ENCODE assay signal across 33 mouse cellular contexts in the genomic region with DNA sequence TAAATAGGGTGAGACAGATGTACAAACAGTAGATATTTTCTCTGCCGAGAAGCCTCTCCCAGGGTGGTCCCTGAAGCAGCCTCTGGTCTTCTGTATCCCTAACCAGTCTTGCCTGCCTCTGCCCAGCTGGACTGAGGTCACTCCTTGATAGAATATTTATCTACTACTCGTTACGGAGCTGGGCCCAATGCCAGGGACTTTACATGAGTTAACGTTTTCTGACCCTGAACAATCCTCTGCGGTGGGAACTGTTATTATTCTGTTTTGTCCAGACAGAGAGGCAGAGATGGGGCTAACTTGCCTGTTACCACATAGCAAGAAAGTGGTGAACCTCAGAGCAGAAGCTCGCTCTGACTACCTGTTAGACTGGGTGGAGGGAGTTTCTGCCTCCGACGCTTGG. TPM values are rescaled to one million over a fixed set of nuclear protein-coding genes. Genes with fewer than 3 reads are reported as not detected.
DNase-seq lines count a peak whose midpoint lies in the region; ATAC-seq and TF ChIP-seq lines count a peak whose summit lies in the region.
"Had no signal": no experiment of that assay in that cellular context is flagged by ENCODE, and none has a peak within 500 bp of the region (broad histone marks: within the 10 kb centered on the region; RNA-seq: fewer than 3 reads in every experiment).

No protein-coding gene starts in this region.

- no peak overlapping the region for H3K4me3 ChIP-seq in intestine, embryonic 15.5 days (replicated peaks)
- H3K4me3 ChIP-seq in intestine, postnatal 0 days (ENCODE audit: low read depth, low read length), result no peak overlapping the region
- no peak overlapping the region for H3K4me3 ChIP-seq in midbrain, embryonic 13.5 days (replicated peaks)
- H3K4me3 ChIP-seq: embryonic facial prominence, embryonic 12.5 days; forebrain, embryonic 15.5 days; gastrocnemius, adult 2 months; hindbrain, embryonic 15.5 days; limb, embryonic 10.5 days; limb, embryonic 15.5 days; liver, embryonic 13.5 days; midbrain, embryonic 15.5 days; neural tube, embryonic 15.5 days had no signal

- no peaks in the 10 kb centered on the region for H3K27me3 ChIP-seq in intestine, embryonic 15.5 days (replicated peaks)
- H3K27me3 ChIP-seq in intestine, postnatal 0 days (replicated peaks; ENCODE audit: control insufficient read depth, insufficient read depth, low read length), result no peaks in the 10 kb centered on the region
- H3K27me3 ChIP-seq in midbrain, embryonic 13.5 days, result no peaks in the 10 kb centered on the region
- H3K27me3 ChIP-seq: hindbrain, embryonic 15.5 days; liver, embryonic 13.5 days; midbrain, embryonic 15.5 days had no signal

- no peak overlapping the region for H3K9ac ChIP-seq in intestine, embryonic 15.5 days
- H3K9ac ChIP-seq in intestine, postnatal 0 days (ENCODE audit: low read depth, low read length), result no peak overlapping the region
- no peak overlapping the region for H3K9ac ChIP-seq in midbrain, embryonic 13.5 days (replicated peaks)
- H3K9ac ChIP-seq: embryonic facial prominence, embryonic 12.5 days; forebrain, embryonic 15.5 days; hindbrain, embryonic 15.5 days; limb, embryonic 15.5 days; liver, embryonic 13.5 days; midbrain, embryonic 15.5 days; neural tube, embryonic 15.5 days had no signal

- H3K36me3 ChIP-seq in intestine, embryonic 15.5 days, result no peaks in the 10 kb centered on the region
- no peaks in the 10 kb centered on the region for H3K36me3 ChIP-seq in intestine, postnatal 0 days (ENCODE audit: control insufficient read depth, insufficient read depth)
- no peaks in the 10 kb centered on the region for H3K36me3 ChIP-seq in midbrain, embryonic 13.5 days
- H3K36me3 ChIP-seq: embryonic facial prominence, embryonic 12.5 days; forebrain, embryonic 15.5 days; G1E; hindbrain, embryonic 15.5 days; limb, embryonic 10.5 days; limb, embryonic 15.5 days; liver, embryonic 13.5 days; midbrain, embryonic 15.5 days; neural tube, embryonic 15.5 days had no signal

- WGBS in intestine, embryonic 15.5 days, result 32% methylated on average over 8 of the region's 8 CpGs
- WGBS in intestine, postnatal 0 days, result 38% methylated on average over 8 of the region's 8 CpGs
- WGBS in midbrain, embryonic 13.5 days, result 67% methylated on average over 8 of the region's 8 CpGs

- no peak overlapping the region for H3K4me2 ChIP-seq in intestine, embryonic 15.5 days (replicated peaks)
- H3K4me2 ChIP-seq in intestine, postnatal 0 days (replicated peaks; ENCODE audit: low read depth), result no peak overlapping the region
- H3K4me2 ChIP-seq in midbrain, embryonic 13.5 days (replicated peaks), result no peak overlapping the region
- H3K4me2 ChIP-seq: embryonic facial prominence, embryonic 12.5 days; forebrain, embryonic 15.5 days; heart, embryonic 11.5 days; hindbrain, embryonic 15.5 days; limb, embryonic 15.5 days; liver, embryonic 13.5 days; midbrain, embryonic 15.5 days; neural tube, embryonic 15.5 days had no signal

- H3K27ac ChIP-seq in intestine, embryonic 15.5 days, result no peak overlapping the region
- no peak overlapping the region for H3K27ac ChIP-seq in intestine, postnatal 0 days (ENCODE audit: low read depth, low read length)
- H3K27ac ChIP-seq in midbrain, embryonic 13.5 days, result no peak overlapping the region
- H3K27ac ChIP-seq: embryonic facial prominence, embryonic 12.5 days; forebrain, embryonic 15.5 days; gastrocnemius, adult 2 months; hindbrain, embryonic 15.5 days; kidney, postnatal 0 days; limb, embryonic 10.5 days; limb, embryonic 15.5 days; liver, embryonic 13.5 days; midbrain, embryonic 15.5 days; neural tube, embryonic 15.5 days had no signal

- H3K4me1 ChIP-seq in intestine, embryonic 15.5 days (replicated peaks), result peaks cover 7% of the 10 kb centered on the region
- no peaks in the 10 kb centered on the region; the same call in 1 of the 2 replicates for H3K4me1 ChIP-seq in intestine, postnatal 0 days (replicated peaks; ENCODE audit: control insufficient read depth, insufficient read depth, low read length)
- H3K4me1 ChIP-seq in midbrain, embryonic 13.5 days (replicated peaks), result peaks cover 11% of the 10 kb centered on the region
- H3K4me1 ChIP-seq: embryonic facial prominence, embryonic 12.5 days; liver, embryonic 13.5 days had no signal

- no peaks in the 10 kb centered on the region for H3K9me3 ChIP-seq in intestine, embryonic 15.5 days
- H3K9me3 ChIP-seq in intestine, postnatal 0 days (ENCODE audit: control insufficient read depth), result no peaks in the 10 kb centered on the region
- H3K9me3 ChIP-seq in midbrain, embryonic 13.5 days, result no peaks in the 10 kb centered on the region
- H3K9me3 ChIP-seq: embryonic facial prominence, embryonic 12.5 days; forebrain, embryonic 15.5 days; hindbrain, embryonic 15.5 days; limb, embryonic 10.5 days; limb, embryonic 15.5 days; liver, embryonic 13.5 days; midbrain, embryonic 15.5 days; neural tube, embryonic 15.5 days had no signal

- DNase-seq in testis, postnatal 10 days (ENCODE audit: low spot score), result peak; percentile 59
- no peak for DNase-seq in testis, postnatal 14 days (ENCODE audit: low spot score)
- peak; percentile 81 for DNase-seq in adrenal gland, postnatal 14 days
- DNase-seq in layer of hippocampus, postnatal 36 days, result no peak
- DNase-seq: cerebellum, adult 8-10 months; embryo, embryonic 11 days; gastrocnemius, adult 2 months; gastrocnemius, postnatal 36 days; heart, adult 18-20 months; kidney, adult 8-10 months; liver, embryonic 13.5 days; lung, adult 18-20 months; lung, postnatal 10 days; thymus, postnatal 14 days had no signal

- ATAC-seq in intestine, embryonic 15.5 days, result 0 out of 2 replicates have a peak, but pooled peaks have one; percentile 16
- no peak for ATAC-seq in intestine, postnatal 0 days
- ATAC-seq in midbrain, embryonic 13.5 days, result no peak
- ATAC-seq: forebrain, embryonic 15.5 days; inflammation-experienced regulatory T-cells, adult 6 months; midbrain, embryonic 15.5 days had no signal

- TF ChIP-seq CTCF in intestine, postnatal 0 days (IDR thresholded peaks at IDR 0.05; ENCODE audit: low read depth), result no peak

RNA-seq across cellular contexts. Expression of a gene that starts 15.5 kb away (rescaled TPM):
- polyA plus RNA-seq in intestine, embryonic 15.5 days (2015; fragmentation: Nextera tagmentation; extraction: Ambion mirVana), result 0.68 and 0.89 TPM in 2 replicates
- polyA plus RNA-seq in intestine, postnatal 0 days (2015; fragmentation: Nextera tagmentation; extraction: Ambion mirVana), result 1.3 and 1.6 TPM in 2 replicates
- 0.37 and 0.49 TPM in 2 replicates for total RNA-seq in adrenal gland, postnatal 14 days (2021)
- 0.09 TPM in 1 of 2 replicates, not detected in the other for polyA plus RNA-seq in midbrain, embryonic 13.5 days (2015; fragmentation: Nextera tagmentation; extraction: Ambion mirVana)
- not detected for total RNA-seq in layer of hippocampus, postnatal 36 days (2021)
- total RNA-seq: gastrocnemius, adult 2 months; hematopoietic stem cell, adult 5-6 weeks; left cerebral cortex, postnatal 10 days had no signal
- polyA plus RNA-seq: forebrain, embryonic 15.5 days; G1E; inflammation-experienced regulatory T-cells, adult 6 months had no signal

RNA-seq across cellular contexts. Expression of a gene that starts 19.6 kb away (rescaled TPM):
- 0.16 TPM in 1 of 2 replicates, not detected in the other for polyA plus RNA-seq in intestine, embryonic 15.5 days (2015; fragmentation: Nextera tagmentation; extraction: Ambion mirVana)
- 0.13 and 0.26 TPM in 2 replicates for polyA plus RNA-seq in intestine, postnatal 0 days (2015; fragmentation: Nextera tagmentation; extraction: Ambion mirVana)
- total RNA-seq in adrenal gland, postnatal 14 days (2021), result not detected in 2 replicates
- 0.11 TPM in 1 of 2 replicates, not detected in the other for polyA plus RNA-seq in midbrain, embryonic 13.5 days (2015; fragmentation: Nextera tagmentation; extraction: Ambion mirVana)
- under 1 TPM in 1 of 2 experiments, not detected in 1; 0.25 TPM for total RNA-seq in layer of hippocampus, postnatal 36 days (2021)
- total RNA-seq: adrenal gland, postnatal 4 days; gastrocnemius, adult 2 months; gastrocnemius, postnatal 36 days; heart, adult 18-20 months; hematopoietic stem cell, adult 5-6 weeks; left cerebral cortex, postnatal 10 days had no signal
- polyA plus RNA-seq: embryonic facial prominence, embryonic 12.5 days; forebrain, embryonic 15.5 days; G1E; heart, embryonic 11.5 days; hindbrain, embryonic 15.5 days; inflammation-experienced regulatory T-cells, adult 6 months; limb, embryonic 10.5 days; liver, embryonic 13.5 days; neural tube, embryonic 15.5 days; stomach, embryonic 14.5 days; testis, adult 2 months had no signal

RNA-seq across cellular contexts. Expression of a gene that starts 42.8 kb away (rescaled TPM):
- 4.1 and 4.2 TPM in 2 replicates for polyA plus RNA-seq in intestine, embryonic 15.5 days (2015; fragmentation: Nextera tagmentation; extraction: Ambion mirVana)
- polyA plus RNA-seq in intestine, postnatal 0 days (2015; fragmentation: Nextera tagmentation; extraction: Ambion mirVana), result 0.68 and 1.3 TPM in 2 replicates
- total RNA-seq in adrenal gland, postnatal 14 days (2021), result 0.26 TPM in 1 of 2 replicates, not detected in the other
- polyA plus RNA-seq in midbrain, embryonic 13.5 days (2015; fragmentation: Nextera tagmentation; extraction: Ambion mirVana), result 0.22 and 0.32 TPM in 2 replicates
- under 1 TPM; 0.30 to 0.50 TPM for total RNA-seq in layer of hippocampus, postnatal 36 days (2021)
- total RNA-seq: G1E; gastrocnemius, adult 2 months; gastrocnemius, postnatal 36 days had no signal
- polyA plus RNA-seq: forebrain, embryonic 15.5 days; G1E; midbrain, embryonic 15.5 days; neural tube, embryonic 15.5 days had no signal

RNA-seq across cellular contexts. Expression of a gene that starts 59.7 kb away (rescaled TPM):
- 20.0 and 21.0 TPM in 2 replicates for polyA plus RNA-seq in intestine, embryonic 15.5 days (2015; fragmentation: Nextera tagmentation; extraction: Ambion mirVana)
- 11.4 and 13.8 TPM in 2 replicates for polyA plus RNA-seq in intestine, postnatal 0 days (2015; fragmentation: Nextera tagmentation; extraction: Ambion mirVana)
- total RNA-seq in adrenal gland, postnatal 14 days (2021), result 10.0 and 13.2 TPM in 2 replicates
- 17.8 and 17.9 TPM in 2 replicates for polyA plus RNA-seq in midbrain, embryonic 13.5 days (2015; fragmentation: Nextera tagmentation; extraction: Ambion mirVana)
- 1 to 10 TPM; 1.5 to 2.1 TPM for total RNA-seq in layer of hippocampus, postnatal 36 days (2021)
- total RNA-seq: hematopoietic stem cell, adult 5-6 weeks had no signal
- polyA plus RNA-seq: G1E had no signal

Comparison
In these comparisons a context has a peak if more than half of its experiments do, and no peak if none do; other contexts are left out.
1. DNase-seq: peak in testis, postnatal 10 days (single experiment) and adrenal gland, postnatal 14 days (single experiment); none in testis, postnatal 14 days (single experiment) and layer of hippocampus, postnatal 36 days (0 of 2).